Mouse (Mus musculus) forebrain, embryonic 10.5 days (tissue): ENCODE results near the gene Lctl. TPM values are rescaled to one million over a fixed set of nuclear protein-coding genes. Genes with fewer than 3 reads are reported as not detected.
A peak's percentile ranks its signal among the peaks of the same experiment; 100 is the strongest.
"Not testable (repeated sequence)": the region's sequence is repeated elsewhere in the genome, so short reads cannot be mapped to it uniquely, and the experiment has no call there.

ENCODE experiments used
- DNase-seq: peaks from one replicate; pipeline ENCODE4 v3.0.0-alpha.2; 2017; ENCODE audit warnings: low spot score; ENCODE audit errors: extremely low spot score
- H3K27ac ChIP-seq: fragments of 300-500 bp; sonication (generic); 2 replicates; pipeline ENCODE4 v1.5.1; 2016; ENCODE audit warnings: mild to moderate bottlenecking
- H3K27me3 ChIP-seq: fragments of 300-500 bp; sonication (generic); 2 replicates; pipeline ENCODE4 v1.6.1; 2016; ENCODE audit warnings: mild to moderate bottlenecking; ENCODE audit not compliant: poor library complexity, severe bottlenecking
- H3K36me3 ChIP-seq: fragments of 300-500 bp; sonication (generic); replicated peaks from 2 replicates; pipeline ENCODE4 v1.6.1; 2016; ENCODE audit warnings: mild to moderate bottlenecking, moderate library complexity
- H3K4me1 ChIP-seq: fragments of 300-500 bp; sonication (generic); 2 replicates; pipeline ENCODE4 v1.6.1; 2016
- H3K4me3 ChIP-seq: fragments of 300-500 bp; sonication (generic); 2 replicates; pipeline ENCODE4 v1.5.1; 2016; ENCODE audit warnings: mild to moderate bottlenecking, moderate library complexity
- H3K9me3 ChIP-seq: fragments of 300-500 bp; sonication (generic); 2 replicates; pipeline ENCODE4 v1.6.1; 2016; ENCODE audit warnings: mild to moderate bottlenecking, moderate library complexity
- WGBS: fragments of 180-500 bp; shearing (Covaris S2); methylation state at CpG from one replicate; pipeline ENCODE4 v1.1.7; 2016; 5-methylcytosine and 5-hydroxymethylcytosine counted together
- polyA plus RNA-seq: library from polyadenylated mRNA; unstranded; fragments of >200 nt; fragmentation: Nextera tagmentation; extraction: Ambion mirVana; gene quantifications from 2 replicates; pipeline ENCODE4 v1.2.1, GENCODE M21; 2016

Lctl gene
- polyA plus RNA-seq, 1 experiment from 2014 or later = not detected

GRCm38 (mm10) chr9:64174341-64174740 is 57.4 kb downstream of the Lctl start:
- Histone ChIP-seq H3K4me3 (peak overlapping the region; percentile 86), H3K9me3 (no peaks in the 10 kb centered on the region), H3K27ac (peak overlapping the region; percentile 98), H3K36me3 (peaks cover 49% of the 10 kb centered on the region), H3K4me1 (peaks cover 43% of the 10 kb centered on the region), H3K27me3 (no peaks in the 10 kb centered on the region)
- DNase-seq = no peak

- WGBS = 80% methylated on average over 8 of the region's 8 CpGs
- DNase-seq = no peak
- H3K4me1 ChIP-seq = peaks cover 46% of the 10 kb centered on the region
- no peak overlapping the region for H3K27ac ChIP-seq
- H3K4me3 ChIP-seq = peak overlapping the region; percentile 86
- no peaks in the 10 kb centered on the region for H3K27me3 ChIP-seq
- no peaks in the 10 kb centered on the region for H3K9me3 ChIP-seq
- H3K36me3 ChIP-seq = peaks cover 49% of the 10 kb centered on the region
Measured at GRCm38 (mm10) chr9:64174766-64175165, 57.8 kb downstream of the Lctl start.

DNA sequence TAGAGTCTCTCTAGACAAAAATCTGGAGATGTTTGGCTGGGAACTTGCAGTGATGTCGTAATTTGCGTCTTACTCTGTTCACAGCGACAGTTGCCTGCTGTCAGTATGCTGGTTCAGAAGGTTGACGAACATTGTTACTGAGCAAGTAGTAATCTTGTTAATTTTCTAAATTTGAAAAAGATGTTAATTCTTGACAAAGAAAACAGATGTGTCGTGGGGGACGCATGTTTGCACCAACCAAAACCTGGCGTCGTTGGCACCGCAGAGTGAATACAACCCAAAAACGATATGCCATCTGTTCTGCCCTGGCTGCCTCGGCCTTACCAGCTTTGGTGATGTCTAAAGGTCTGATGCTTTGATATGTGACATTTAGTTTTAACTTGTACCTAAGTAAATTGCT is 58.4 kb downstream of the Lctl start:
- 90% methylated on average over 11 of the region's 11 CpGs for WGBS
- no peak for DNase-seq
- Histone ChIP-seq H3K4me3 (peak overlapping the region; percentile 86; the same call in 1 of the 2 replicates), H3K27me3 (no peaks in the 10 kb centered on the region), H3K9me3 (no peaks in the 10 kb centered on the region), H3K27ac (no peak overlapping the region), H3K36me3 (peaks cover 55% of the 10 kb centered on the region), H3K4me1 (peaks cover 51% of the 10 kb centered on the region)

GRCm38 (mm10) chr9:64178610-64178973 is 61.6 kb downstream of the Lctl start:
- 46% methylated on average over 3 of the region's 3 CpGs for WGBS

GRCm38 (mm10) chr9:64178974-64179646 is 62.2 kb downstream of the Lctl start, which contains the start of gene Snapc5:
Snapc5 (plus strand) TSS chr9:64179274.
- Histone ChIP-seq H3K36me3 (peaks cover 88% of the 10 kb centered on the region), H3K27ac (peak within 1 kb of the TSS; percentile 85), H3K4me3 (peak within 1 kb of the TSS; percentile 75), H3K9me3 (no peaks in the 10 kb centered on the region), H3K4me1 (peaks cover 35% of the 10 kb centered on the region), H3K27me3 (no peaks in the 10 kb centered on the region)
- WGBS = under 1% methylated on average over 35 of the region's 35 CpGs
- peak; percentile 91 for DNase-seq

More at GRCm38 (mm10) chr9:64178610-64178973, 61.6 kb downstream of the Lctl start:
- H3K27me3 ChIP-seq = no peaks in the 10 kb centered on the region
- H3K27ac ChIP-seq = peak overlapping the region; percentile 85
- DNase-seq = no peak
- H3K9me3 ChIP-seq = no peaks in the 10 kb centered on the region
- peak overlapping the region; percentile 75 for H3K4me3 ChIP-seq
- H3K4me1 ChIP-seq = peaks cover 36% of the 10 kb centered on the region
- H3K36me3 ChIP-seq = peaks cover 85% of the 10 kb centered on the region

GRCm38 (mm10) chr9:64183295-64183694 is 66.3 kb downstream of the Lctl start:
- H3K27me3 ChIP-seq, H3K27ac ChIP-seq, H3K4me3 ChIP-seq, H3K9me3 ChIP-seq, DNase-seq: not testable (repeated sequence)
- H3K36me3 ChIP-seq = peaks cover 90% of the 10 kb centered on the region
- H3K4me1 ChIP-seq = peaks cover 13% of the 10 kb centered on the region
- WGBS = 90% methylated on average over 5 of the region's 5 CpGs

GRCm38 (mm10) chr9:64184166-64184840 is 67.4 kb downstream of the Lctl start:
- Histone ChIP-seq H3K27me3 (no peaks in the 10 kb centered on the region), H3K27ac (no peak overlapping the region), H3K4me1 (peaks cover 8% of the 10 kb centered on the region), H3K36me3 (peaks cover 91% of the 10 kb centered on the region), H3K4me3 (no peak overlapping the region), H3K9me3 (no peaks in the 10 kb centered on the region)
- no peak for DNase-seq
- WGBS = 95% methylated on average over 5 of the region's 5 CpGs

Other genes starting within 250 kb of the Lctl start
- 3.6 and 3.7 TPM in 2 replicates for gene Smad6, start 95.1 kb upstream of the Lctl start, polyA plus RNA-seq
- 47.5 and 49.3 TPM in 2 replicates for gene Zwilch, start 56.0 kb downstream of the Lctl start, polyA plus RNA-seq
- gene Rpl4, start 56.2 kb downstream of the Lctl start, polyA plus RNA-seq = 1,283 and 1,312 TPM in 2 replicates
- 35.6 and 38.1 TPM in 2 replicates for gene Snapc5, start 62.1 kb downstream of the Lctl start, polyA plus RNA-seq
- 3.6 and 4.4 TPM in 2 replicates for gene Uchl4, start 118.1 kb downstream of the Lctl start, polyA plus RNA-seq
- 74.9 and 81.7 TPM in 2 replicates for gene Map2k1, start 136.5 kb downstream of the Lctl start, polyA plus RNA-seq
- gene Tipin, start 164.4 kb downstream of the Lctl start, polyA plus RNA-seq = 330 and 333 TPM in 2 replicates
- 21.2 and 21.9 TPM in 2 replicates for gene Dis3l, start 224.1 kb downstream of the Lctl start, polyA plus RNA-seq